Mouse (Mus musculus) myocyte (in vitro differentiated cells): ENCODE measurements at regions not wholly inside any gene's neighbourhood (a gene's known extent, or its start where the extent isn't known, plus 50 kb on each side); places are given as distances from the start of the nearest gene placed in this dataset.

ENCODE experiments used
- E2F4 ChIP-seq: IDR thresholded peaks from one replicate; pipeline ENCODE4 v1.6.1; 2011; ENCODE audit warnings: mild to moderate bottlenecking, control low read depth, moderate library complexity; ENCODE audit not compliant: insufficient read depth
- MAX ChIP-seq: IDR thresholded peaks from one replicate; pipeline ENCODE4 v1.6.1; 2011; ENCODE audit warnings: low read depth, mild to moderate bottlenecking, control low read depth
- MYOD1 ChIP-seq, 3 experiments: IDR thresholded peaks; one replicate each; pipeline ENCODE4 v1.6.1; 2011; ENCODE audit warnings: control low read depth in 2 of 3, low read depth in 2 of 3, mild to moderate bottlenecking in 2 of 3, moderate library complexity in 1 of 3; ENCODE audit not compliant: insufficient read length in 2 of 3, control insufficient read depth in 1 of 3
- MYOG ChIP-seq, 3 experiments: IDR thresholded peaks; one replicate each; pipeline ENCODE4 v1.6.1; 2011; ENCODE audit warnings: control low read depth in 2 of 3, low read depth in 2 of 3, mild to moderate bottlenecking in 2 of 3; ENCODE audit not compliant: insufficient read length in 2 of 3, control insufficient read depth in 1 of 3, insufficient read depth in 1 of 3
- POLR2A ChIP-seq: IDR thresholded peaks from one replicate; pipeline ENCODE4 v1.6.1; 2011; ENCODE audit warnings: low read depth, mild to moderate bottlenecking, control low read depth, moderate library complexity; ENCODE audit not compliant: insufficient read length
- POLR2AphosphoS2 ChIP-seq: IDR thresholded peaks from one replicate; pipeline ENCODE4 v1.6.1; 2011; ENCODE audit warnings: low read depth, control low read depth; ENCODE audit not compliant: insufficient read length
- REST ChIP-seq: IDR thresholded peaks from one replicate; pipeline ENCODE4 v1.6.1; 2011; ENCODE audit warnings: mild to moderate bottlenecking, control low read depth, moderate library complexity; ENCODE audit not compliant: insufficient read depth, insufficient read length
- SRF ChIP-seq: IDR thresholded peaks from one replicate; pipeline ENCODE4 v1.6.1; 2011; ENCODE audit warnings: low read depth; ENCODE audit not compliant: control insufficient read depth, insufficient read length
- TCF12 ChIP-seq: IDR thresholded peaks from one replicate; pipeline ENCODE4 v1.6.1; 2011; ENCODE audit warnings: mild to moderate bottlenecking, control low read depth; ENCODE audit not compliant: poor library complexity, insufficient read depth, severe bottlenecking
- TCF3 ChIP-seq: IDR thresholded peaks from one replicate; pipeline ENCODE4 v1.6.1; 2011; ENCODE audit warnings: low read depth, control low read depth; ENCODE audit not compliant: insufficient read length
- USF1 ChIP-seq: IDR thresholded peaks from one replicate; pipeline ENCODE4 v1.6.1; 2011; ENCODE audit warnings: low read depth, mild to moderate bottlenecking, control low read depth, moderate library complexity

- TF ChIP-seq MAX (no peak), POLR2A (no peak), TCF12 (no peak), SRF (no peak), POLR2AphosphoS2 (no peak), USF1 (no peak), MYOG (IDR thresholded peaks at IDR 0.05; ENCODE audit: control insufficient read depth in 1 of 3, insufficient read depth in 1 of 3, insufficient read length in 2 of 3, low read depth in 2 of 3) (no peak), MYOD1 (IDR thresholded peaks at IDR 0.05; ENCODE audit: control insufficient read depth in 1 of 3, insufficient read length in 2 of 3, low read depth in 2 of 3) (no peak), TCF3 (no peak), E2F4 (no peak), REST (no peak)
Measured at GRCm38 (mm10) chr3:34512503-34513145, 137.6 kb upstream of the Sox2 start.
